Mouse (Mus musculus): ENCODE results near the gene Ppp1r8.
A peak's percentile ranks its signal among the peaks of the same experiment; 100 is the strongest.
"Not testable (repeated sequence)": the region's sequence is repeated elsewhere in the genome, so short reads cannot be mapped to it uniquely, and the experiment has no call there.

Gene Ppp1r8

GRCm38 (mm10) chr4:132807771-132808641 is 35.0 kb downstream of the Ppp1r8 start:
- DNase-seq (ENCODE audit: low spot score in 2 of 2): peak in 1 of 2 experiments; percentile 75

GRCm38 (mm10) chr4:132806620-132807191 is 36.3 kb downstream of the Ppp1r8 start:
- DNase-seq (ENCODE audit: low spot score in 2 of 2): no peak

DNA sequence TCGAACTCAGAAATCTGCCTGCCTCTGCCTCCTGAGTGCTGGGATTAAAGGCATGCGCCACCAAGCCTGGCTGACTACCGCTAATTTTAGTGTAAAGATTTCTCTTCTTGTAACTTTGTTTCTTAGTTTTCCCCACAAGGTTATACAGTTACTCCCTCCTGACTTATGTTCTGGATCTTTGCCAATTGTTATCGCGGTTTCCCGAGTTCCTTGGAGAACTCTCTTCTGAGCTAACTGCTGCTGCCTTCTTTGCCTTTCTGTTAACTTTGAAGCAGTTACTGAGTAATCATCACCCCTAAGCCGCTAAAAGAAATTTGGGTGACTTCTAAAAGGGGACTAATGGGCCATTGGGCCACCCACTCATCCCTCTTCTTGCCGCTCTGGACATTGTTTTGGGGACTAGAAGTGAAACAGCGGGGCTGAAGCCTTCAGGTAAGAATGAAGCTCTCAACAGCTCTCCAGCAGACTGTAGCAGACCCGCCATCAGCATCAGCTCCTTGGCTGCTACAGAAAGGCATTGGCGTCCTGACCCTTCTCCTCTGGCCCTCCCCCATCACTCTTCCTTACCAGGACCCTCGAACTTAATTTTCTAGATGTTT is 37.3 kb downstream of the Ppp1r8 start:
- no peak for DNase-seq (ENCODE audit: low spot score in 2 of 2)

DNA sequence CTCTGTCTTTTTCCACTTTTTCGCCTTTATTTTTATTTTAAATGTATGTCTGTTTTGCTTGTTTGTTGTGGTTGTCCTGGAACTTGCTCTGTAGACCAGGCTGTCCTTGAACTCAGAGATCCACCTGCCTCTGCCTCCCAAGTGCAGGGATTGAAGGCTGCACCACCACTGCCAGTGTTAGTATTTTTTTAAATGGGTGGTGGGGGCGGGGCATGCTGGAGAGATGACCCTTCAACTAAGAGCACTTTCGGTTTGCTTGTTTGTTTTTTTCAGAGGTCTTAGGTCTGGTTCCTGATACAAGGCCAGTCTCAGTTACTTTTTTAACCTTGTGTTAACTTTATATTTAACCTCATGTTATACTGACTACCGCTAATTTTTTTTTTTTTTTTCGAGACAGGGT is 37.8 kb downstream of the Ppp1r8 start:
- peak in 1 of 2 experiments; percentile 45 for DNase-seq (ENCODE audit: low spot score in 2 of 2)

DNA sequence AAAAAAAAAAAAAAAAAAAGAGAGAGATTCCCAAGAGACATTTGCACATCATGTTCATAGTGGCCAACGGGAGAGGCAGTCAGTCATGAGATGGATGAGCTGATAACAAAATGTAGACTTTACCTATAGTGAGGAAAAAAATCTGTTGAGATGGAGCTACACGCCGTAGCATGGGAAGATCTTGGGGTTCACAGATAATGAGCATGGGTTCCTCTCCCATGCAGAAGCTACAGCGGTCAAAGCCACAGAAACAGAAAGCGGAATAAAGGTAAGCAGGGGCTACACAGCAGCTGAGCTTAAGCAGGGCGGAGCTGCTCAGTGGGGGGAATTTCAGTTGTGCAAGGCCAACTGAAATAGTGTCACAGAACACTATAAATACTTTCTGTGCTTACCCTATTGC is 38.6 kb downstream of the Ppp1r8 start:
- peak in 1 of 2 experiments; percentile 44 for DNase-seq (ENCODE audit: low spot score in 2 of 2)

DNA sequence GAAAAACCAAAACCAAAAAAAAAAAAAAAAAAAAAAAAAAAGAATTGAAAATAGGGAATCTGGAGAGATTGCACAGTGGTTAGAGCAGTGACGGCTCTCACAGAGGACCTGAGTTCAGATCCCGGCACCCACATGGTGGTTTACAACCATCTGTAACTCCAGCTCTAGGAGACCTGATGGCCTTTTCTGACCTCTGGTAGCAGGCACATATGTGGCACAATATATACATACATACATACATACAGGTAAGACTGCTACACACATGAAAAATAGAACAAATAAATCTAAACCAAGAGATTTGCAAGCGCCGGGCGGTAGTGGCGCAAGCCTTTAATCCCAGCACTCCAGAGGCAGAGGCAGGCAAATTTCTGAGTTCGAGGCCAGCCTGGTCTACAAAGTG is 39.1 kb downstream of the Ppp1r8 start:
- DNase-seq (ENCODE audit: low spot score in 2 of 2): no peak

DNA sequence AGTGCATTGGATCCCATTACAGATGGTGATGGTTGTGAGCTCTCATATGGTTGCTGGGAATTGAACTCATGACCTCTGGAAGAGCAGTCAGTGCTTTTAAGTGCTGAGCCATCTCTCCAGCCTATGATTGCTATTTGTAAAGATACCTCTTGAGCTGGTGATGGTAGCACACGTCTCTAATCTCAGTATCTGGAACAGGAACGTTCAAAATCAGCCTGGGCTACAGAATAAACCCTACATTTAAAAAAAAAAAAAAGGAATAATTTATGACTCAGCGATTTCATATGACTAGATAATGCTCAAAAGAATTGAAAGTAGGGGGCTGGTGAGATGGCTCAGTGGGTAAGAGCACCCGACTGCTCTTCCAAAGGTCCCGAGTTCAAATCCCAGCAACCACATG is 39.8 kb downstream of the Ppp1r8 start:
- DNase-seq (ENCODE audit: low spot score in 2 of 2): no peak

DNA sequence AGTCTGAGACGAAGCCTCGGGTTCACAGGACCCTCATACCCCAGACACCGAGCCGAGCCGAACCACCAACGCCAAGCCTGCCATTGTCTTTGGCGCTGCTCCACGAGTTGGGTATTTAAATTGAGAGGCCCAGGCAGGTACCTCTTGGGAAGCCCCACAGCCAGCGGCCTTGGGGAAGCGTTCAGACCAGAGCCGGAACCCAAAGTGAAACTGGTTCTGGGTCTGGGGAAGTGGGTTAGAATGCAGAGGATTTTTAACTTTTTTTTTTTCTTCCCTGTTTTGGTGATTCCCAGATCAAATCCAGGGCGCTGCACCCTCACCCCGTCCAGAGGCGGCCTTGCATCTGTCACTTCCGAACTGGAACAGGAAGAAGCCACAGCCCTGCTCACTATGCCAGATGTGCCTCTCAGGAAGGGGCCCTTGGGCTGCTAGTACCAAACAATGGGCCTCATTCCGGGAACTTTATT is 40.8 kb downstream of the Ppp1r8 start:
- DNase-seq (ENCODE audit: low spot score in 2 of 2): peak; percentile 51 to 58

GRCm38 (mm10) chr4:132801176-132802077 is 41.5 kb downstream of the Ppp1r8 start:
- no peak for DNase-seq (ENCODE audit: low spot score in 2 of 2)

DNA sequence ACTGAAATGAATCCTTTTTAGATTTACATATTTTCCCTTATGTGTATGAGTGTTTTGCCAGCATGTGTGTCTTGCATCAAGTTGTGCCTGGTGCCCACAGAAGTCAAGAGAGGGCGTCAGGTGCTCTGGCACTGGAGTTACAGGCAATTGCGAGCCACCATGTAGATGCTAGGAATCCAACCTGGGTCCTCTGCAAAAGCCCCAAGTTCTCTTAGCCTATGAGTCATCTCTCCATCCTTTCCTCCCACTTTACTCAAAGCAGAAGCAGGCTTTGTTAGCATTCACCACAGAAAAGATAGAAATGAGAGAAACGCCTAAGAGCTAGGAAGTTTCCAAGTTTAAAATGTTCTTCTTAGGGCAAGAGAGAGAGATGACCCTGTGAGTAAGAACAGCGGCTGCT is 43.1 kb downstream of the Ppp1r8 start:
- DNase-seq (ENCODE audit: low spot score in 2 of 2): no peak

- DNase-seq (ENCODE audit: low spot score in 2 of 2): not testable (repeated sequence)
Observed at GRCm38 (mm10) chr4:132798666-132799065, 44.3 kb downstream of the Ppp1r8 start.

DNA sequence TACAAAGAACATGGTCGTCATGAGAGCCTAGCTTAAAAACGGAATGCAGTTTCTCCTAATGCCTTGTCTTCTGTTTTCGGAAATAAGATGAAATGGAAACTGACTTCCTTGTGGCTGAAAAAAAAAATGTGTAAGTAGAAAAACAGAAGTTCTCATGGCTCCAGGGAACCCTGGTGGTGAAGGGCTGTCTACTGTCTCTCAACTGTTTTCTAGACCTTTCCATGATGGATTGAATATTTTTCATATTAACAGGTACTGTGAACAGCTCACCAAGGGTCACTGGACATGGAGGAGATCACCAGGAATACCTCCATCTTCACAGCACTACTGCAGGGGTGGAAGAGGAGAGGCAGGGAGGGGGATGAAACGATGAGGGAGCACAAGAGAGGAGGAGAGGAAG is 44.9 kb downstream of the Ppp1r8 start:
- DNase-seq (ENCODE audit: low spot score in 2 of 2): no peak

GRCm38 (mm10) chr4:132797461-132797860 is 45.5 kb downstream of the Ppp1r8 start:
- no peak for DNase-seq (ENCODE audit: low spot score in 2 of 2)

DNA sequence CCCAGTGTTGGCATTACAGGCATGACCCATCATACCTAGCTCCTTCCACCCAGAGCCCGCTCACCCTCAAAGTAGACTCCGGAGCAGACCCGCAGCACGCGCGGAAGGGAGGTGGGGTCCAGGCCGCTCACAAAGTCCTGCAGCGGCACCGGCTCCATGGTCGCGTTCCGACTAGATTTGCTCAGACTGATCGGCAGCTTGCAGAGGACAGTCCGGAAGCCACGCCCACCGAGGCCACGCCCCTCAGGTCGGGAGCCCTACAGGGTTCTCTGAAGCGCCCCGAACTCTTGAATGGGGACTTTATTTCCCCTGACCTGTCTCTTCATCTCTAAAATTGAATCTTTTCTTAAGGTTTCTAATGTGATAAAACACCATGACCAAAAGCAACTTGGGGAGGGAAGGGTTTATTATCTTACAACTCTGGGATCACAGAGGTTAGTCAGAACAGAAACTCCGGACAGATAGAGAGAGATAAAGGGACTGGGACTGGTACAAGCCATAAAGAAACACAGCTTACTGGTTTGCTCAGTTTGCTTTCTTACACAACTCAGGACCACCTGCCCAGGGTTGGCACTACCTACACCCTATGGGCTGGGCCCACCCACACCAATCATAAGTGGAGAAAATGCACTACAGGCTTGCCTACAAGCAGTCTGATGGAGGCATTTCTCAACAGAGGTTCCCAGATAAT is 46.6 kb downstream of the Ppp1r8 start, which contains the start of gene Themis2:
Gene Themis2 (minus strand): TSS at position 192 of the 691 bp plus-strand sequence.
- DNase-seq (ENCODE audit: low spot score in 2 of 2): peak; percentile 92 to 97

DNA sequence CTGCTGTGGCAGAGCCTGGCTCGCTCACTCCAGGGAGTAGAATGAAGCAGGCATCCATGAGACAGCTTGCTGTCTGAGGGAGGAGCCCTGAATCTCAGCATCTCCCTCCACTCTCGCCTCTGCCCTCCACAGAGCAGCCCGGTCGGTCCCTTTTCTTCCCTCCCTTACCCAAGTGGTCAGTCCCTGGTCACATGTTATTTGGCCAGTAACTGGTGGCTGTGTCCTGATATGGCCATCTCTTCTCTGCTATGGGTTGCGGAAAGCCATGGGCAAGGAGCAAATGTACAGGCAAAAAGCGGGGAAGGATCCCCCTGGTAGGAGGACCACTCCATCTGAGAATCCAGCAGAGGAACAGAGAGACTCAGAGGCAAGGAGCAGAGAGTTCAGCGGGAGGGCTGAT is 47.8 kb downstream of the Ppp1r8 start:
- DNase-seq (ENCODE audit: low spot score in 2 of 2): no peak

DNA sequence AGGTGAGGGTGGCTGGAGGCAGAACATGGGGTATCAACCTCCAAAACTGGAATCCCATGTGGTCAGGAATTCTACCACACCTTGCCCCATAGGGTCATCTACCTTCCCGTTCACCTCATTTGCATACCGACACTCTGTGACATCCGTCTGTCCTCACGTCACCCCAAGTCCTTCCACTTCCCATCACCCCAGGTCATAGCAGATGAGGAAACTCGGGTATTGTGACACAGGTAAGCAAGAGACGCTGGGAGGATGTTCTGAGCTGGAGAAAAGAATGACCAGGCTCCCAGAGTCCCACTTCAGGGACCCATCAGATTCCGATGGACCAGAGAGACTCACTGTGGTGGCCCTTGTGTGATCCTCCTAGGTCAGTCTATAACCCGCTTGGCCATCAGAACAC is 48.2 kb downstream of the Ppp1r8 start:
- DNase-seq (ENCODE audit: low spot score in 2 of 2): peak in 1 of 2 experiments; percentile 45

DNA sequence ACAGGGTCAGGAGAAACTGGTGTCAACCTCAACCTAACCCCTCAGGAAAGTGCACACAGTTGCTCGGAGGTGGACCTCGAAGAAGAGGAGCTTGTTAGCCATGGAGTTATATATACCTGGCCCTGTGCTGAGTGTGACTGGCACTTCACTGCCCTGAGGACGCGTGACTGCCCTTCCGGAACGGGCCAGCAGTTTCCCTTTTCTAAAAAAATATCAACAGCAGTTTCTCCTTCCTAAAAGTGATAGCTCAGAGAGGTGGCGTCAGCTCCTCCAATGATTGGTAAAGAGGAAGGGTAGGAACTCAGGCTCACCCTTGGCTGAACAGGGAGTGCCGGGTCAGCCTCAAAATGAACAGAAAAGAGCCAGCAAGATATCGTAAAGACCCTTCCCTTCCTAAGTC is 48.9 kb downstream of the Ppp1r8 start:
- DNase-seq (ENCODE audit: low spot score in 2 of 2): peak in 1 of 2 experiments; percentile 53

DNA sequence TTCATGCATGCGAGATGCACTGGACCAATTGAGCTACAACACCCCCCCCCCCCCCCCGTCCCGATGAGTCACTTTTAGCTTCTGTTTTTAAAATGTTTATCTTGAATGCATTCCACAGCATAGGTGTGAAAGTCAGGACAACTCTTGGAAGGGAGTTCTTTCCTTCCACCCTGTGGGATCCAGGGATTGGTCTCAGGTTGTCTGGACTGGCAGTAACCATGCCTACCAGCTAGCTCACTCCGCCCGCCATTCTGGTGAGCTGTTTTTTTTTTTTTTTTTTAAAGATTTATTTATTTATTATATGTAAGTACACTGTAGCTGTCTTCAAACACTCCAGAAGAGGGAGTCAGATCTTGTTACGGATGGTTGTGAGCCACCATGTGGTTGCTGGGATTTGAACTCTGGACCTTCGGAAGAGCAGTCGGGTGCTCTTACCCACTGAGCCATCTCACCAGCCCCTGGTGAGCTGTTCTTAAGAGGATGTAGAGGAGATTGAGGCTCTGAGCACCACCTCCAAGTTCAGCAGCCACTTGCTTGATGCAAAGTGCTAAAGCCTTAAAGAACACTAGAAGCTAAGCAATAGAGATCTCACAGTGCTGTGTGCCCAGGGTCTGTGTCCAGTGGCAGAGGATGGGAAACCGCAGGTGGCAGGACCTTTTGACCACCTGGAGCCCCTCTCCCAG is 49.5 kb downstream of the Ppp1r8 start:
- not testable (repeated sequence) for DNase-seq (ENCODE audit: low spot score in 2 of 2)

DNA sequence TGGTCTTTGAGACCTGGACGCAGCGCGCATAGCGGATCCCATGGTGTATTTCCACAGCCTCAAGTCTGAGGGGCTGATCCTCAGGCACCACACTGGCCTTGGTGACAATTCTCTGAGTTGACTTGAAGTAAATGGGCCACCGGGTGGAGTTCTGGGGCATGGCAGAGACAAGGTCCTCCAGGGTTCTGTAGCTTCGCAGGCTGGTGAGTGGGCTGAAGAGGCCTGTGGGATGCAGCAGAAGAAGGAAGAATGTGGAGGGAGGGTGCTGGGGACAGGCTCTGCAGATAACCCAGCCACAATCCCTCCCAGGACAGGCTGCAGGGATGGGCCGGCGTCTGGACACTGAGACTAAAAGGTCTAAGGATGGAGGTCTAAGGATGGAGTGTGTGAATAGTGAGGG is 53.2 kb downstream of the Ppp1r8 start:
- no peak for DNase-seq (ENCODE audit: low spot score in 2 of 2)

DNA sequence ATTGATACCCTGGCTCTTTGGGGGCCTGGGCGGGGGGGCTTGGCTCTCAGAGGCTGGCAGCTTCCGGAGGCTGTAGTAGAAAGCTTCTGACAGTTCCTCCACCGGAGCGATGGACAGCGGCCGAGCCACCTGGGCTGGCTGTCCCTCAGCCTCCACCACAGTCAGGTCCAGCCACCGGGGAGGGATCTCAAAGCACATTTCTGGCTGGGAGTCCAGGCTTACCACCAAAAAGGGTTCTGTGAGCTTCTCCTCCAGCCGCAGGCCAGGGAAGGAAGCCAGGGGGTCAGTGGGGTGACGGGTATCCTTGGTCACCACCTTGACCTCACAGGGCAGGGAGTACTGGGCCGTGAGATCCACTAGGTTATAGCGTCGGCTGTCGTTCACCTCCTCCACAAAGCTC is 57.7 kb downstream of the Ppp1r8 start:
- no peak for DNase-seq (ENCODE audit: low spot score in 2 of 2)

Measured in spleen, postnatal 10 days (tissue).